Mouse (Mus musculus): ENCODE data around the gene Atp6v0c. TPM values are rescaled to one million over a fixed set of nuclear protein-coding genes. Genes with fewer than 3 reads are reported as not detected.

Gene Atp6v0c
- 308 TPM for polyA plus RNA-seq (2017; shearing (Covaris generic))

DNA sequence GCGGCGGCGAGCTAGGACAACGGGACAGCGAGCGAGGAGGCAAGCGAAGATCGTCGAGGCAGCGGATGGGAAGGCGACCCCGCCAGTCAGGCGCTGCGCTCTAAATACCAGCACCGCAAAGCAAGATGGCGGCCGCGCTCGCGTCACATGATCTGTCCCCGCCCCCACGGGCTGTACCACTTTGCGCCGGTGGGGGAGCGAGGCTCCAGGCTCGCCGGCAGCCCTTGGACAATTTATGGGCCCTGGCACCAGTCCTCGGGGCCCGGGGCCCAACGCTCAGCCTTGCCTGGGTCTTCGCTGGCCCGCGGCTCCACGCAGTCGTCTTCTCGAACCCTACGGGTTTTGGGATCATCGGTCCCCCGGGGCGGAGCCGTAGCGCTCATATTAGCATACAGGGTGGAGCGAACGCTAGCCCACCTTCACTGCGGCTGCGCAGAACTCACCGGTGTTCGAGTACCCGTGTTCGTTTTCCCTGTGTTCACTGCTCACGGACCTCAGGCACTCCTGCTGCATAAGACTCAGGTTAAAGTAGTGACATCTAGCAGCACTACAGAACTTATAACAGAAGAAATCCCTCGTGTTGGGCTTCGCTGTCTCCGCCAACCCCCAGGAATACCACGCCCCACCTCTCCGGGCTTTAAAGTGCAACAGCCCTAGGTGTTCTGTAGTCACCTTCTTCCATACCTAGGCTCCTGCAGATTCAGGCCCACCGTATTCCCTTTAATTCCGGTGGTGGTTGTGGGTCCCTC is at the start of gene Atp6v0c:
Gene Atp6v0c, minus strand, starts transcription at position 386 of the 749 bp plus-strand sequence.

GRCm38 (mm10) chr17:24209043-24209915 is 39.8 kb upstream of the Atp6v0c start, which contains the start of gene Ntn3:
Gene Ntn3 (minus strand): TSS chr17:24209531.

DNA sequence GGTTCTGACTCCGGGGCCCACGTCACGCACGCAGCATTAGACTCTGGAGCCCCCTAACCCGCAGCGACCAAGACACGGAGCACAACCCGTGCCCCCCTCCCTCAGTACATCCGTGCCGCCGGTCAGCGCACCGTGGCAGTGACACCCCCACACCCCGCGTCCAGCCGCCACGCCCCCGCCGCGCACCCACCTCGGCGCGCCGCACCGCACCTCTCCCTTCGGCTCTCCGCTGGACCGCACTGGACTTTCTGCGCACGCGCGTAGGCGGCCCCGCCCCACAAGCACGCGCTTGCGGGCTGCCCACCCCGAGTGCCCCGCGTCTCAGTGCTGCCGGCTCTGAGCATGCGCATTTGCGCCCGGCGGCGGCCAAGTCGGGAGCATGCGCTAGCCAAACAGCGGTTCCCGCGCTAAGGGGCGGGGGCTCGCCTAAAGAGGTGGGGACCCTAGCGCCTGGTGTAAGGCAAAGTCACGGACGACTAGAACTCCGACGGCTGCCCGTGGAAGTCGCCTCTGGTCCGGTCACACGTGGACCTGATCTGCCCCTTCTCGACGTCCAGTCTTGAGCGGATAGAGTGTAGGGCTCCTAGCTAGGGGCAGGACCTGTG is 35.9 kb upstream of the Atp6v0c start, which contains the start of gene Tbc1d24:
Gene Tbc1d24, minus strand, starts transcription at position 279 of the 605 bp plus-strand sequence.

GRCm38 (mm10) chr17:24163176-24163962 is 6.1 kb downstream of the Atp6v0c start, which contains the start of gene Amdhd2:
Gene Amdhd2 (minus strand): TSS chr17:24163766.

DNA sequence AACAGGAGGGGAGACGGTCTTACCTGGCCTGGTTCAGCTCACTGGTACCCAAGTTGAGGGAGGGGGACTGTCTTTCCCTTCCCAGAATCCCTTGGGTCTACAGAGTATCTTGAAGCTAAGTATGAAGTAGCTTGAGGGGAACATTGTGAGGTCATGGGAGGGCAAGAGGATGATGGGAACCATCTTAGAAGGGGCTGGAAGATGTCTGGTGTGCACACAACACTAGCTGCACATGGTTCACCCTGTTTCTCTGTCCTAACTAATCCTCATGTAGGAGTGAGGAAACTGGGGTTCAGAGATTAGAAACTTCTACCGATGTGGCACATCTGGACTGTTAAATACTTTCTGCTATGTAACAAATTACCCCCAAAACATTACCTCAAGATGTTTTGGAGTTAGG is 18.7 kb downstream of the Atp6v0c start, which contains the start of gene Pdpk1:
Gene Pdpk1, minus strand, starts transcription at position 101 of the 400 bp plus-strand sequence.

Other genes with a start within 250 kb of the Atp6v0c start
- gene Sbp, start 228.0 kb downstream of the Atp6v0c start, polyA plus RNA-seq (2017; shearing (Covaris generic)): not detected
- gene Sbpl, start 214.4 kb downstream of the Atp6v0c start, polyA plus RNA-seq (2017; shearing (Covaris generic)): not detected
- gene Prss30, start 189.1 kb downstream of the Atp6v0c start, polyA plus RNA-seq (2017; shearing (Covaris generic)): not detected
- gene Prss22, start 171.6 kb downstream of the Atp6v0c start, polyA plus RNA-seq (2017; shearing (Covaris generic)): not detected
- 0.42 TPM for gene Prss27, start 131.6 kb downstream of the Atp6v0c start, polyA plus RNA-seq (2017; shearing (Covaris generic))
- gene Kctd5, start 96.2 kb downstream of the Atp6v0c start, polyA plus RNA-seq (2017; shearing (Covaris generic)): 27.8 TPM
- gene Pdpk1, start 18.8 kb downstream of the Atp6v0c start, polyA plus RNA-seq (2017; shearing (Covaris generic)): 46.8 TPM
- 42.3 TPM for gene Amdhd2, start 5.9 kb downstream of the Atp6v0c start, polyA plus RNA-seq (2017; shearing (Covaris generic))
- gene Tbc1d24, start 35.9 kb upstream of the Atp6v0c start, polyA plus RNA-seq (2017; shearing (Covaris generic)): 0.80 TPM
- gene Ntn3, start 39.8 kb upstream of the Atp6v0c start, polyA plus RNA-seq (2017; shearing (Covaris generic)): 0.04 TPM
- 4.0 TPM for gene Tedc2, start 51.1 kb upstream of the Atp6v0c start, polyA plus RNA-seq (2017; shearing (Covaris generic))
- gene Ccnf, start 81.8 kb upstream of the Atp6v0c start, polyA plus RNA-seq (2017; shearing (Covaris generic)): 2.6 TPM
- 0.20 TPM for gene Abca17, start 181.4 kb upstream of the Atp6v0c start, polyA plus RNA-seq (2017; shearing (Covaris generic))
- gene Abca3, start 182.2 kb upstream of the Atp6v0c start, polyA plus RNA-seq (2017; shearing (Covaris generic)): 29.9 TPM
- 197 TPM for gene Rnps1, start 244.9 kb upstream of the Atp6v0c start, polyA plus RNA-seq (2017; shearing (Covaris generic))